Mouse (Mus musculus): ENCODE results near the gene 6430628N08Rik.

Gene 6430628N08Rik

GRCm38 (mm10) chr4:115890553-115890952, at the start of gene 6430628N08Rik:
6430628N08Rik (plus strand) TSS chr4:115890665.
- no peak for DNase-seq

GRCm38 (mm10) chr4:115840842-115841241, 49.6 kb upstream of the 6430628N08Rik start:
- DNase-seq = no peak

GRCm38 (mm10) chr4:115846656-115847055, 43.8 kb upstream of the 6430628N08Rik start:
- DNase-seq = peak; percentile 13

GRCm38 (mm10) chr4:115847377-115847776, 43.1 kb upstream of the 6430628N08Rik start:
- DNase-seq = peak; percentile 15

GRCm38 (mm10) chr4:115848083-115848482, 42.4 kb upstream of the 6430628N08Rik start:
- DNase-seq = no peak

- no peak for DNase-seq
Measured at GRCm38 (mm10) chr4:115848990-115849677, 41.3 kb upstream of the 6430628N08Rik start.

GRCm38 (mm10) chr4:115850111-115850510, 40.4 kb upstream of the 6430628N08Rik start:
- peak; percentile 11 for DNase-seq

GRCm38 (mm10) chr4:115850631-115851030, 39.8 kb upstream of the 6430628N08Rik start:
- no peak for DNase-seq

- peak; percentile 60 for DNase-seq
Measured at GRCm38 (mm10) chr4:115851569-115851968, 38.9 kb upstream of the 6430628N08Rik start.

- peak; percentile 27 for DNase-seq
Measured at GRCm38 (mm10) chr4:115855100-115855499, 35.4 kb upstream of the 6430628N08Rik start.

GRCm38 (mm10) chr4:115855609-115856008, 34.9 kb upstream of the 6430628N08Rik start:
- no peak for DNase-seq

GRCm38 (mm10) chr4:115856282-115856681, 34.2 kb upstream of the 6430628N08Rik start:
- DNase-seq = no peak

GRCm38 (mm10) chr4:115857293-115857883, 33.1 kb upstream of the 6430628N08Rik start:
- no peak for DNase-seq

- DNase-seq = no peak
Measured at GRCm38 (mm10) chr4:115863352-115863751, 27.1 kb upstream of the 6430628N08Rik start.

GRCm38 (mm10) chr4:115863880-115864279, 26.6 kb upstream of the 6430628N08Rik start:
- DNase-seq = no peak

GRCm38 (mm10) chr4:115869512-115870210, 20.8 kb upstream of the 6430628N08Rik start:
- no peak for DNase-seq

- no peak for DNase-seq
Measured at GRCm38 (mm10) chr4:115873231-115873630, 17.2 kb upstream of the 6430628N08Rik start.

- peak; percentile 27 for DNase-seq
Measured at GRCm38 (mm10) chr4:115878216-115878678, 12.2 kb upstream of the 6430628N08Rik start.

GRCm38 (mm10) chr4:115878828-115879227, 11.6 kb upstream of the 6430628N08Rik start:
- no peak for DNase-seq

GRCm38 (mm10) chr4:115881183-115881582, 9.3 kb upstream of the 6430628N08Rik start:
- no peak for DNase-seq

- DNase-seq = no peak
Measured at GRCm38 (mm10) chr4:115882195-115882594, 8.3 kb upstream of the 6430628N08Rik start.

- DNase-seq = no peak
Measured at GRCm38 (mm10) chr4:115884022-115884421, 6.4 kb upstream of the 6430628N08Rik start, which contains the start of gene Kncn. Kncn (plus strand) TSS chr4:115884400.

GRCm38 (mm10) chr4:115885846-115886245, 4.6 kb upstream of the 6430628N08Rik start:
- DNase-seq = no peak

GRCm38 (mm10) chr4:115886875-115887274, 3.6 kb upstream of the 6430628N08Rik start:
- DNase-seq = no peak
